Mouse (Mus musculus): Measurements from ENCODE around the gene Cyb561a3.
"Not testable (repeated sequence)": the region's sequence is repeated elsewhere in the genome, so short reads cannot be mapped to it uniquely, and the experiment has no call there.

The Cyb561a3 gene

DNA sequence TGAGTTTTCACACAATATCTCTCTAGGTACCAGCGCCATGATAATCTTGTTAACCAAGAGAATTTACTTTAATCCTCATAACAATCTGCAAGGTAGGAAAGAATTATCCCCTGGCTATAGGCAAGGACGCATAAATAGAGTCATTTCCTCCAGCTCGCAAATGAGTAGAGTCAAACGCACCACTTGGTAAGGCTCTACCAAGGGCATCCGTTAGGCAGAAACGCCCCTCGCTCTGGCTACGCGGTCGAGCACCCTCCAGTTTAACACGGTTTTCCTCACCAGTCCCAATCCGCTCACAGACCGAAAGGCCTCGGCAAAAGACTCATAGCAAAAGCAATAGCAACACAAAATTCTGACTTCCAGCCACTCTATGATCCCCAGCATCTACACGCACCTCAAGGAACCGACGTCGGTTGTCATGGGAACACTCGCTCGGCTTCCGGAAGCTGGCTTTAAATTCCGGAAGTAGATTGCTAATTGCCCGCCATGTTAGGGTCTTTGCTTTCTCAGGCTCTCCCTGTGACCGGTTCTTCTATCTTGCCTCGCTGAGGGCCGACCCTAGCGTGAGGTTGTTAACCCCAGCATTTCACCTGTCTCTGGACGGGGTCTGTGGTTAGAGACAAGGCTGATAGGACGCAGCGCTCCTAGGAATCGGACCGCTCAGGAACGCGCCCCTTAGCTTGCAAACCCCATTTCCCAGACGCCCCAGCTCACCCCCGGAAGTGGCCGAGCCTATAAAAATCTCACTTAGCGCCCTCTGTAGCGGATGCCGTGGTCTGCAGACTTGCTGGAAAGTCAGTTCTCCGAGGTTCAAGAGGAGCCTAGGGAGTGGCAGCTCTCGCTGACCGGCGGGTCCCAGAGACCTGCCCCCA is at the start of gene Cyb561a3, which contains the start of gene Tmem138:
TSS of gene Cyb561a3 (plus strand) at position 483 of the 872 bp plus-strand sequence.
TSS of gene Tmem138 (minus strand) at position 673 of the 872 bp plus-strand sequence.
- peak; percentile 93 to 95 for DNase-seq (ENCODE audit: low spot score in 2 of 2)

DNA sequence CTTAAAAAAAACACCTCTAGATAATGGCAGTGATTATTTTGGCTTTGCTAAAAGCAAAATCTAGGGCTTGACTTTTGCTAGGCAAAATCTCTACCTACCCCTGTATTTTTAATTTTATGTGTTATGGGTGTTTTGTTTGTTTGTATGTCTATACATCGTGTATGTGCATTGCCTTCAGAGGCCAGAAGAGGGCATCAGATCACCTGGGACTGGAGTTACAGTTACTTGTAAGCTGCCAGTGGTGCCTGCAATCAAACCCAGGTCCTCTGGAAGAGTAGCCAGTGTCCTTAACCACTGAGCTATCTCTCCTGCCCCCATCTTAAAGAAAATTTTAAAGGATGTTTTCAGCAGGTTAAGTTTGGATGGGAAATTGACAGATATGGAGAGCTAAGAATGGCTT is 46.9 kb upstream of the Cyb561a3 start:
- no peak for DNase-seq (ENCODE audit: low spot score in 2 of 2)

DNA sequence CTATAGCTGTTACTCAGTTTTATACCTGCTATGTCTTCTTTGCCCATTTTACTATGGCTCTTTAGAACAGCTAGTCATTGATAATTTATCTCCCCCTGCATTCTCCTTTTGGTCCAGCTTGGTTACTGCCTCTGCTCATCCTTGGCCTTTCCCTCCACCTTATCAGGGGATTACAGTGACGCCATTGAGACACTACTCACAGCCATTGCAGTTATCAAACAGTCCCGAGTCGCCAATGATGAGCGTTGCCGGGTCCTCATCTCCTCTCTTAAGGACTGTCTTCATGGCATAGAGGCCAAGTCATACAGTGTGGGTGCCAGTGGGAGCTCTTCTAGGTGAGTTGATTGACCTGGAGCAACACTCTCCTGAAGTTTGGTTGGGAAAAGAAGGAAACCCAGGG is 37.5 kb upstream of the Cyb561a3 start:
- DNase-seq (ENCODE audit: low spot score in 2 of 2), result no peak

DNA sequence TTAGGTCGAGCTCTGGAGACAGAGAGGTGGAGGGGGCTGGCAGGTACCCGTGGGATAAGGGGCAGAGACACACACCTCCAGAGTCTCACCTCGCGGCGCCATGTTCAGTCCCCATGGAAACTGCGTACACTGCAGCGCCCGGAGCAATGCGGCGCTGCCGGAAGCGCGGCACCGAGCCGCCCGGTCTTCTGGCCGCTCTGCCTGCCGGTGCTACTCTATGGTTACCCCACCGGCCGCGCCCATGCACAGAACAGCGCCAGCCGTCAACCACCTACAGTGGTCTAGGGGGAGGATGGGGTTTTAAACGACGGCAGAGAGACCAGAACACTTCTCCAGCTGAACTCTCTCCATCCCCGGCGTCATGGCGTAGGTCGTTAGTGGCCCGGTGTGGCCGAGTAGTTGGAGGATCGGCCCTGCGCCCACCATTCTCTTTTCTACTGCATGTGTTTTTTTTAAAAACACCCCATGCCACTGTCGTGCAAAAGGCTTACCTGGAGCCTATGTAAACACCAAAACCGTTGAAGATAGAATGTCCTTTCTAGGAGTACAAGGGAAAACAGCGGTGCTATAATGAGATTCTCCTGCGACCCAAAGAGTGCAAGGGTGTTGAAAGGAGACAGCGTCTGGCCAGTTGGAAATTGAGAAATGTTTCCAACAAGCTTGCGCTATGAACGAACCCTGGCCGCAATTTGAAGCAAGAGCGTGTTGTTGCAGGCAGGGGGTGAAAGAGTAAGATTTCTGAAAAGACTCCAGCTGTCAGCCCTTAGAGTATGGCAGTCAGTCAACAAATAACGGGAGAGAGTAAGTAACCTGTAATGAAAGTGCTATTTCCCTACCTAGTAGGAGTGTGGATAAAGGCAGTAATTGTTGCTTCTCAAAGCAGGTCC is 21.1 kb upstream of the Cyb561a3 start, which contains the start of gene Tmem216:
TSS of gene Tmem216 (minus strand) at position 615 of the 887 bp plus-strand sequence.
- DNase-seq (ENCODE audit: low spot score in 2 of 2), result peak; percentile 80 to 88

DNA sequence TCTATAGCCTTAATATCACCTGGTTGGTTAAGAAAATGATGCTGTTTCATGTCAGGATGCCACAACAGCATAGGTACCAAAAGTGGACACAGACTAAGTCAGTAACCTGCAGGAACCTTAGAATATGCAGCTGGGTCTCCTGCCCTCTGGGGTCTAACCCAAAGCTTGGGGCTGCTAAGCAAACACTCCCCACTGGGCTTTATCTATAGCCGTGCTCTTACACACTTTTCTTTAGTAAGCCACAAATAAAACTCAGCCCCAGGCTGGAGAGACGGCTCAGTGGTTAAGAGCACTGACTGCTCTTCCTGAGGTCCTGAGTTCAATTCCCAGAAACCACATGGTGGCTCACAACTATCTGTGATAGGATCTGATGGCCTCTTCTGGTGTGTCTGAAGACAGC is 20.0 kb upstream of the Cyb561a3 start:
- DNase-seq (ENCODE audit: low spot score in 2 of 2), result no peak

DNA sequence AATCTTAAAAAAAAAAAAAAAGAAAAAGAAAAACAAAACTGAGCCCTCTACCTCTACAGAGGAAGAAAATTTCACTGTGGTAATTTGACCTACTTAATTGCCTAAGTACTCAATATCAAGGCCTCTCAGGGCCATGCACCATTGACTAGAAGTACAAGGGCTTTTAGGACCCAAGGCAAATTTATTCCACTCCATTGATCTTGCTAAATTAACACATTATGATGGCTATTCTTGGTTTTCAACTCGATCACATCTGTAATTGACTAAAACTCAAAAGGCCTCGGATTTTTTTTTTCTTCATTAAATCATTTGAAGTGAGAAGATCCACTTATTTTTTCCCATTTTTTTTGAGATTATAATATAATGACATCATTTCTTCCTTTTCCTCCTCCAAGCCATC is 19.5 kb upstream of the Cyb561a3 start:
- DNase-seq (ENCODE audit: low spot score in 2 of 2), result no peak

DNA sequence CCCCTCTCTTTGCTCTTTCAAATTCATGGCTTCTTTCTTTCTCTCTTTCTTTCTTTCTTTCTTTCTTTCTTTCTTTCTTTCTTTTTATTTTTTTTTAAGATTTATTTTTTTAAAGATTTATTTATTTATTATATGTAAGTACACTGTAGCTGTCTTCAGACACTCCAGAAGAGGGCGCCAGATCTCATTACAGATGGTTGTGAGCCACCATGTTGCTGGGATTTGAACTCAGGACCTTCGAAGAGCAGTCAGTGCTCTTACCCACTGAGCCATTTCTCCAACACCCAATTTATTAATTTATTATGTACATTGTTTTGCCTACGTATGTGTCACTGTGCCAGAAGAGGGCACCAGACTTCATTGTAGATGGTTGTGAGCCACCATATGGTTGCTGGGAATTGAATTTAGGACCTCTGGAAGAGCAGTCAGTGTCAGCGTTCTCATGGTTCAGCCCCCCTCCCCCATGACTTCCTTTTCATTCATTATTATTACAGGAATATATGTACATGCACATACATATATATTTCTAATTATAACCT is 19.1 kb upstream of the Cyb561a3 start:
- DNase-seq (ENCODE audit: low spot score in 2 of 2), result not testable (repeated sequence)

DNA sequence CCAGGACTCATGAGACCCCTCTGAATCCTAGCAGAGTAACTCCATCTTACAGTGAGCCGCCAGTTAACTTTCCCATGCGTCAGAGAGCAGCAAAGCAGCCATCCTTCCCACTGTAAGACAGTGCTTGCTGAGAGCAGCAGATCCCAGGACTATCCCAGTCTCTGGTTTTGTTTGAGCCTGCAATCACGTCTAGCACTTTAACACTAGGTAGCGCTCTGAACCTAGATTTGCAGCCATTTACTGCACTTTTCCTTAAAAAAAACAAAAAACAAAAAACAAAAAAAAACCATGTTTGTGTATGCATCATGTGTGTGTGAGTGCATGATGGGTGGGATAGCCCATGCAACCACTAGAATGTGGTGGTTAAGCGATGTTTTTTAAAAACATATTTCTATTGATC is 16.9 kb upstream of the Cyb561a3 start:
- no peak for DNase-seq (ENCODE audit: low spot score in 2 of 2)

DNA sequence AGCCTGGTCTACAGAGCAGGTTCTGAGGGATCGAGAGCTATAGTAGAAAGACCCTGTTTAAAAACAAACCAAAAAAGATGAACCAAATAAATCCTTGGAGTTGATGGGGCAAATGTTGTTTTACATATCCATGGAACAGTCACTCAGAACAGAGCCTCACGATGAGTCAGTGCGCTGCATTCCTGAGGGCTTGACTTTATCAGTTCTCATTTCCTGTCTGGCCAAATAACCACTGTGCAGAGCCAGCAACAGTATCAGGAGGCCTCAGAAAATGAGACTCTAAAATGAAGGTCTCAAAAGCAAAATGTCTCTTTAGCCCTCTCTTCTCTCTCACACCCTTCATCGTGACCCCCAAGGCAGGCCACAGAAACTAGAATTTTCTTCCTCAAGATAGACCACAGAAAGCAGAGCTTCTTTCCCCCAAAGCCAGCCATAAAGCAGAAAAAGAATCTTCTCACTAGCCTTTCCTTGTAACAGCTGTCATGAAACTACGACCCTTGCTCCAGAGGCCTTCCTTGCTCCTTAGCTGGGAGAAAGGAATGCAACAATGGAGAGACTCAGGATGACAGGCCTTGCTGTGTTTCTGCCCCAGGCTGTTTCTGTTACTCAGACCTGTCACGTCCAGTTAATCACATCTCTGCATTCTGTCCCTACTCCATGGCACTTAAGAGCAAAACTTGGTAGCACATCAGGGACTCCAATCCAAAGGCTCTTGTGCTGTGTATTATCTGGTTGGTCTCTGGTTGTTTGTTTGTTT is 15.2 kb upstream of the Cyb561a3 start:
- DNase-seq (ENCODE audit: low spot score in 2 of 2), result no peak

DNA sequence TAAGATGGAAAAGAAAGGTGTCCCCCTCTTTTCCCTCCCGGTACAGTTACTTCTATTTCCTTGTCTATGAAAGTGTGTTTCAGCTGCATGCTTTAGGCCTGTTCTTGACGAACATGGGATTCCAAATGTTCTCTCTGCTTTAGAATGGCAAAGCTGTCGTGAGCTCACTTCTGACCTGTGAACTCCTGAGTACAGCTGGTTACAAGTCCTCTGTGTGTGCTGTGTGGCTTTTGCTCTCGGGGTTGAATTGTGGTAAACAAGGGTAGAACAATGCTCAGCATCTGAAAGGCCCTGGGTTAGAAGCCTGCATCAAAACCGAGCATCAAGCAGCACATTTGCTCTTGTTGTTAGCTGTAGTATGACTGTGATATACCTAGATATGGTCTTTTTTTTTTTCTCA is 14.6 kb upstream of the Cyb561a3 start:
- no peak for DNase-seq (ENCODE audit: low spot score in 2 of 2)

DNA sequence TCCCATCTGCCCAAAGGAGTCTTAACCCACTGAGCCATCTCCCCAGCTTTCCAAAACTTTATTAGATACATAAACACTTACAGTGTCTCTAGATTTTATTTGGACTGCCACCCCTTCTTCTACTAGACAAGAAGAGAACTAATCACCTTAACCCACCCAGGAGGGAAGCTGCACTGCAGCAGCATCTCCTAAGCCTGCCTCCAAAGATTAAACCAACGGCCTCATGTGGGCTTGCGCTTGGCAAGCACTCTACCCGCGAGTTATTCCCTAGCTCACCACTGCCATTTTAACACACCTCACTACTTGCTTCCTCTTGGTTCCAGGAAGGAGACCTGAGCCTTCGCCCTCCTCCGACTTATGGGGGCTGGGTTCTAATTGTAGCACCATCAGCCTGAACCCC is 12.7 kb upstream of the Cyb561a3 start:
- DNase-seq (ENCODE audit: low spot score in 2 of 2), result no peak

DNA sequence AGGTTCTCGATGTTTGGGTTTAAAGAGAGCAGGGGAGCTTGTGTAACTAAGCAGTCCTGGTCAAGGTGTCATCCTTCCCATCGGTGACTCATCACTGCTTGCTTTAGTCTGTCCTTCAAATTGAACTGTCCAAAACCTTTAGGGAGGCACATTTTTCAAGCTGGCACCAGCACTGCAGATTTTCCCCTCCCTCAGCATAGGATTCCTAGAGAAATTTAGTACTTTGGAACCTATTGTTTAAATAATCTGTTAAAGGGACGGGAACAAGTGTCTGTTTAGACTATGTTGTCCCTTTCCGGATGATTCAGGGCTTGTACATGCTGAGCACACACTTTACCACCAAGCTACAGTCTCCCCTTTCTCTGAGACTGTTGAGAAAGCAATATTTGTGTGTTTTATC is 11.8 kb upstream of the Cyb561a3 start:
- no peak for DNase-seq (ENCODE audit: low spot score in 2 of 2)

DNA sequence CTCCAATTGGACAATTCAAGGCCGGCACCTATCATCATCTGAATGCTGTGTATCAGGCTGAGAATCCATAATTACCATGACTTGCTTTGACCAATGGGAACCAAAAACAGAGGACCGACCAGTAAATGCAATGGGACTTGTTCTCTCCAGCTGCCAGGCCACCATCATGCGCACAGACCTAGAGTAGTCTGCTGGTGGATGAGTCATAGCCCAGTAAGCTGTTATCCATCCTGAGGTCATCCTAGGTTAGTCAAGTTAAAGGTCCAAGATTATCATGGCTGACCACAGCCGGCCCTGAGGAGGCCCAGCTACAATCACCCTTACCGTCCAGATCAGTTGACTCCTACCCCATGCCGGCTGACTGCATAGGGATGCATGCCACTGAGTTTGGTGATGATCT is 7.3 kb upstream of the Cyb561a3 start:
- DNase-seq (ENCODE audit: low spot score in 2 of 2), result no peak

DNA sequence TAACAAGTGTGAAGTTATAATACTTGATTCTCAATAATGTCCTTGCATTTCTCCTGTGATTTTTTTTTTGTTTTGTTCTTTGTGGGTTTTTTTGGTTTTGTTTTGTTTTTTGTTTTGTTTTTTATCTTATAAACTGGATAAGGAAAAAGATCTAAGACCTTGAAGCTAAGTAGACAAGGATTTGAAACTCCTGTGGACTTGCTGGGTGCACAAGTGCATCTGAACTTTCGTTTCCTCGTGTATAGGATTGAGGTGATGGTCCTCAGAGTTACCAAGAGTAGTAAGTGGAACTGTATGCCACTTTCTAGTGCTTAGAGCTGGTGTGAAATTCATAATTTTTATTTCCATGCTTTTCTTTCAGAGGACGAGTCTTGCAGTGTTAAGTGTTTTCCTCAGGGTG is 3.1 kb downstream of the Cyb561a3 start:
- no peak for DNase-seq (ENCODE audit: low spot score in 2 of 2)

DNA sequence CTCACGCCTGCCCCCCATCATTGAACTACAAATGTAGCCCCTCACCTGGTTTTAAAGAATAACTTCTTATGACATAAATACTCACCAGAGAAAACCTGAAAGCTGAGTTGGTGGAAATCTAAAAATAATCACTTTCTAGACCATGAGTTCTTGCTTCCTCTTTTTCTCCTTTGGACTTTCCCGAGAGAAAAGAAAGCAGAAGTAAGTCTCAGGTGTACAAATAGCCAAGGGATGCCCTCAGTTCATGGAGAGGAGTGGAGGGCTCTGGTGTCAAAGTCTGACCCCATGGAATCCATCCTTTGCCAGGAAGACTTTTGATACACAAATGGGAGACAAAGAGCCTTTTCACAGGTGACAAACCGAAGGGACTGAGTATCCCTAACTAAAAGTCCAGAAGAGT is 3.8 kb downstream of the Cyb561a3 start:
- no peak for DNase-seq (ENCODE audit: low spot score in 2 of 2)

DNA sequence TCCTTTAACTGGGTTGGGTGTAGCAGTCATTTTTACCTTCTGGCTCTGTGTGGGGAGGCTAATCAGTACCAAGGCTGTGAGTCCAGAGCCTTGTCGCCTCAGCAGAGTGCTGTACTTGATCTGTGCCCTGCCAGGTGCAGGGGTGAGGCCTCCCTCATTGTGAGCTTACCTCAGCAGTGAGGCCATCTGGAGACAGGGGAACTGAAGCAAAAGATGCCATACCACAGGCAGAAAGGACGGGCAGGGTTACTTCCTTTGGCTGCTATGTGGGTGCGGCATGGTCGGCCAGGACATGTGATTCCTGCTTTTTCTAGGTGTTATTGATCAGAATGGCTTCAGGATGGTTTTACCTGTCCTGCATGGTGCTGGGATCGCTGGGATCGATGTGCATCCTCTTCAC is 5.0 kb downstream of the Cyb561a3 start:
- DNase-seq (ENCODE audit: low spot score in 2 of 2), result no peak

DNA sequence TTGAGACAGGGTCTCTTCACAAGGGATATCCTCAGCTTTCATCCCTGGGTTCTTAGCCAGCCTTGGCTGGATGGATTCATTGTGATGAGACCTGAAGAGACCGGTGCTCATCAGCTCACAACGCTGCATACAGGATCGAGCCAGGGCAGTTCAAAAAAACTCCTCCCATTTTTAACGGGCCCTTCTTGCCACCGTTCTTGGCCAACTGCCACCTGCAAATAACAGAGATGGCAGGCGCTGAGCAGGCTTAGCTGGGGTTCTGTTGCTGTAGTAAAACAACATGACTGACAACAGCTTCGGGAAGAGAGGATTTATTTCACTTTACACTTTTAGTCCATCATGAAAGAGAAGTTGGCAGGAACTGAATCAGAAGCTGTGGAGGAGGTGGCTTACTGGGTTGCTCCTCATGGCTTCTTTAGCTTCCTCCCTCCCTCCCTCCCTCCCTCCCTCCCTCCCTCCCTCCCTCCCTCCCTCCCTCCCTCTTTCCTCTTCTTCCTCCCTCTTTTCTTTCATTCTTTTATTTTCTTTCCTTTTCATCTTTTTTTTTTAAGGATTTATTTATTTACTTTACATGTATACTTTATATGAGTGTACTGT is 6.7 kb downstream of the Cyb561a3 start:
- DNase-seq (ENCODE audit: low spot score in 2 of 2), result no peak

DNA sequence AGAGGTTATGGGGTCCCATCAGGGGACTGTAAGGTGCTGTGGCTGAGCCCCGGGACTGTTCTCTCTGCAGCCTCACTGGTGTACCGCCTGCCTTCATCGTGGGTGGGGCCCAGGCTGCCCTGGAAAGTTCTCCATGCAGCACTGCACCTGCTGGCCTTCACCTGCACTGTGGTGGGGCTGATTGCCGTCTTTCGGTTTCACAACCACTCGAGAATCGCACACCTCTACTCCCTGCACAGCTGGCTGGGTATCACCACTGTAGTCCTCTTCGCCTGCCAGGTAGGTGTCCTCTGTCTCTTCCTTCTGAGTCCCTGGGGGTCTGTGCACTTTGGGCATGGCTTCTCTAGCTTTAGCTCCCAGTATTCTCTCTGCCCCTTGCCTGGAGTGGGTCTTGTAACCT is 8.1 kb downstream of the Cyb561a3 start:
- no peak for DNase-seq (ENCODE audit: low spot score in 2 of 2)

DNA sequence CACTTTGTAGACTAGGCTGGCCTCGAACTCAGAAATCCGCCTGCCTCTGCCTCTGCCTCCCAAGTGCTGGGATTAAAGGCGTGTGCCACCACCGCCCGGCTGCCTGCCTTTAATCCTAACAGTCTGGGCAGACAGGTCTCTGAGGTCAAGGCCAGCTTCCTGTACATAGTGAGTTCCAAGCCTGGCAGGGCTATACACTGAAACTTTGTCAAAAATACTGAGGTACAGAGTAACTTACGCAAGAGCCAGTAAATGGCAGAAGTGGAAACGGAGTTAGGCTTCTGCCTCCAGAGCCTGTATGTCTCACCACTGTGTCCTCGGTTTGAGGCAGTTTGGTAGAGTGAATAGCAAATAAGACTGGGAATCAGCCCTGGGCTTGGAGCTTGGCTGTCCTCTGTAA is 10.3 kb downstream of the Cyb561a3 start:
- DNase-seq (ENCODE audit: low spot score in 2 of 2), result no peak

DNA sequence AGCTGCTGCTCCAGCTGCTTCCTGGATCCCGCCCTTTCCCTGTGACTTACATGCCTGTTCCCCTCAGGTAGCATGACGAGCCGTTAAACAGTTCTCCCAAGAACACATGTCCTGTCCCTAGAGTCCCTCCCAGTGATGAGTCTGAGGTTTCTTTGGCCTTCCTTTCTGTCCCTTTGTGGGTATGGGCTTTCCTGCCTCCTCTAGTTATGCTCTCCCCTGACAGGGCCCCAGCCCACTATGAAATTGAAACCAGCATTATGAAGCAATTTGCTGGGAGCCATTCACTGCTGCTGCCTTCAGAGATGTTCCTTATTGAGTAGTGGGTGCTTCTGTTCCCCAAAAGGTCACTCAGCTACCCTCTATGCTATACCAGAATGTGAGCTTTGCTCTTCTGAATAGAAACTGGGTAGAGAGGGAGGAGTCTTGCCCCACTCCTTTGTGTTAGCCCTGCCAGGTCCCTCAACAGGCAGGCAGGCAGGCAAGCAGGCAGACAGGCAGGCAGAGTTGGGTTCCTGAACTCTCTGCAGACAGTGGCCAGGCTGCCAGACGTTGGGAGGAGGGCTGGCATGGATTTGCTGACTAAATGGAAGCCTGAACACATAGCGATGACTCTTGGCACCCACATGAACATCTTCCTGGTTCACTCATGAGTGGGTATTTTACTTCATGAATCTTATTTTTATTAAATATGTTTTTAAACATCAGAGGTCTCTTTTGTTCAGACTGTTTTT is 12.3 kb downstream of the Cyb561a3 start:
- no peak for DNase-seq (ENCODE audit: low spot score in 2 of 2)

DNA sequence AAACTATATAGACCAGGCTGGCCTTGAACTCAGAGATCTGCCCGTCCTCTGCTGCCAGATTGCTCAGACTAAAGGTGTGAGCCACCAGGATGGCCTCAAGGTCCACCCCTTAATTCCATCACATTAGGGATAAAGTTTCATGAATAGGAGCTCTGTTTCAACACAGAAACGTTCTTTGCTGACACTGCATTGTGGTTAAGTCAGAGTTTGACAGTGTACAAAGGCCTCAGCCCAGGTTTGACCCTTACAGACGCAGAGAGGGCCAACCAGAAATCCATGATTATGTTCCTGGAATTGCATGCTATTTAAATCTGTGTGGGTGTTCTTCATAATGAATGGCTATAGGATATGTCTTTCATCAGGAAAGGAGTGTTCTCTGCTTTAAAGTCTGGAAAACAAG is 13.3 kb downstream of the Cyb561a3 start:
- DNase-seq (ENCODE audit: low spot score in 2 of 2), result no peak

Measured in right cerebral cortex, adult 2 months (tissue).